Mouse (Mus musculus): Measurements from ENCODE around the gene Wdr89. TPM values are rescaled to one million over a fixed set of nuclear protein-coding genes. Genes with fewer than 3 reads are reported as not detected.

Wdr89 gene
- total and polyA plus RNA-seq, 3 experiments = 10.2 to 33.0 (median 27.6) TPM

- H3K36me3 ChIP-seq (replicated peaks in 1 of 2; ENCODE audit: control insufficient read depth in 1 of 2, insufficient read depth in 1 of 2, low read length in 1 of 2) = peaks cover 0 to 44% of the 10 kb centered on the region in 2 experiments
- no peak for TF ChIP-seq JUND (conservative IDR thresholded peaks at IDR 0.05; ENCODE audit: low read depth, low read length)
- no peak for TF ChIP-seq MXI1 (IDR thresholded peaks at IDR 0.05; ENCODE audit: low read depth, low read length)
- TF ChIP-seq MAX (IDR thresholded peaks at IDR 0.05; ENCODE audit: low read length) = no peak
- no peak for TF ChIP-seq JUN (IDR thresholded peaks at IDR 0.05; ENCODE audit: insufficient read depth, low read depth, low read length)
- TF ChIP-seq ZNF384 (IDR thresholded peaks at IDR 0.05; ENCODE audit: low read depth, low read length) = no peak
- H3K4me3 ChIP-seq (replicated peaks in 1 of 3; ENCODE audit: low read depth in 2 of 3, low read length in 2 of 3, poor library complexity in 1 of 3) = peak overlapping the region; percentile 76 to 95 (median 79)
- DNase-seq (ENCODE audit: extremely low read depth) = no peak
- no peaks in the 10 kb centered on the region for H3K9me3 ChIP-seq (replicated peaks; ENCODE audit: low read length)
- H3K4me2 ChIP-seq (ENCODE audit: insufficient read depth, low read depth, poor library complexity, severe bottlenecking) = peak overlapping the region; percentile 66
- peak overlapping the region; percentile 96 for H3K9ac ChIP-seq (ENCODE audit: insufficient read depth, low read depth)
- H3K79me2 ChIP-seq (replicated peaks; ENCODE audit: control insufficient read depth, extremely low read depth, insufficient read depth, poor library complexity, severe bottlenecking) = peaks cover 22% of the 10 kb centered on the region
- no peak overlapping the region for H3K27ac ChIP-seq (ENCODE audit: insufficient read depth, low read depth)
- dilution Hi-C loops (cut with MboI; ENCODE audit: extremely low pct_ligation_motif_present, extremely low pct_unique_long_range_greater_than_20kb, low sequenced_read_pairs) (no loop called here), in situ Hi-C loops (cut with MboI; ENCODE audit: low pct_ligation_motif_present, low pct_unique_long_range_greater_than_20kb, low sequenced_read_pairs) (no loop called here)
- no peaks in the 10 kb centered on the region for H3K27me3 ChIP-seq (replicated peaks)
- H3K4me1 ChIP-seq (ENCODE audit: control insufficient read depth in 1 of 2, insufficient read depth in 2 of 2) = peaks cover 5 to 44% of the 10 kb centered on the region in 2 experiments
Measured at GRCm38 (mm10) chr12:75670611-75671010, 1.3 kb upstream of the Wdr89 start.

- TF ChIP-seq CTCF (conservative IDR thresholded peaks at IDR 0.05 in 1 of 2, IDR thresholded peaks at IDR 0.05 in 1 of 2; ENCODE audit: low read depth in 2 of 2, low read length in 2 of 2) (no peak), ZKSCAN1 (IDR thresholded peaks at IDR 0.05; ENCODE audit: borderline replicate concordance, low read depth, low read length) (no peak), EP300 (IDR thresholded peaks at IDR 0.05; ENCODE audit: low read length) (no peak), NELFE (IDR thresholded peaks at IDR 0.05; ENCODE audit: low read depth, low read length) (no peak), MYC (IDR thresholded peaks at IDR 0.05; ENCODE audit: low read depth, low read length) (no peak), POLR2A (IDR thresholded peaks at IDR 0.05; ENCODE audit: low read depth, low read length) (no peak), ZC3H11A (IDR thresholded peaks at IDR 0.05; ENCODE audit: low read depth, low read length) (no peak), RCOR1 (conservative IDR thresholded peaks at IDR 0.05; ENCODE audit: low read depth, low read length) (no peak), MEF2A (IDR thresholded peaks at IDR 0.05; ENCODE audit: borderline replicate concordance, low read depth, low read length) (no peak), TBP (conservative IDR thresholded peaks at IDR 0.05; ENCODE audit: low read depth, low read length) (no peak), TCF12 (IDR thresholded peaks at IDR 0.05; ENCODE audit: low read depth, low read length) (no peak), HCFC1 (IDR thresholded peaks at IDR 0.05; ENCODE audit: low read depth, low read length) (no peak), RAD21 (IDR thresholded peaks at IDR 0.05; ENCODE audit: low read depth, low read length) (no peak), CHD2 (IDR thresholded peaks at IDR 0.05; ENCODE audit: low read length) (no peak), CHD1 (IDR thresholded peaks at IDR 0.05; ENCODE audit: low read depth, low read length) (no peak), MXI1 (IDR thresholded peaks at IDR 0.05; ENCODE audit: low read depth, low read length) (no peak), MAZ (IDR thresholded peaks at IDR 0.05; ENCODE audit: low read depth, low read length) (no peak), ETS1 (conservative IDR thresholded peaks at IDR 0.05; ENCODE audit: low read depth, low read length) (no peak), JUN (IDR thresholded peaks at IDR 0.05; ENCODE audit: insufficient read depth, low read depth, low read length) (no peak)
- Histone ChIP-seq H3K36me3 (replicated peaks in 1 of 2; ENCODE audit: control insufficient read depth in 1 of 2, insufficient read depth in 1 of 2, low read length in 1 of 2) (peaks cover 0 to 35% of the 10 kb centered on the region in 2 experiments), H3K4me3 (replicated peaks in 1 of 3; ENCODE audit: low read depth in 2 of 3, low read length in 2 of 3, poor library complexity in 1 of 3) (peak overlapping the region; percentile 76 to 90 (median 84)), H3K9ac (ENCODE audit: insufficient read depth, low read depth) (peak overlapping the region; percentile 52), H3K27me3 (replicated peaks) (no peaks in the 10 kb centered on the region), H3K4me2 (ENCODE audit: insufficient read depth, low read depth, poor library complexity, severe bottlenecking) (peak overlapping the region; percentile 45; the same call in 1 of the 2 replicates), H3K79me2 (replicated peaks; ENCODE audit: control insufficient read depth, extremely low read depth, insufficient read depth, poor library complexity, severe bottlenecking) (peaks cover 25% of the 10 kb centered on the region), H3K27ac (ENCODE audit: insufficient read depth, low read depth) (peak overlapping the region; percentile 35; the same call in 1 of the 2 replicates), H3K4me1 (ENCODE audit: control insufficient read depth in 1 of 2, insufficient read depth in 2 of 2) (peaks cover 5 to 44% of the 10 kb centered on the region in 2 experiments), H3K9me3 (replicated peaks; ENCODE audit: low read length) (no peaks in the 10 kb centered on the region)
- in situ Hi-C loops (cut with MboI; ENCODE audit: low pct_ligation_motif_present, low pct_unique_long_range_greater_than_20kb, low sequenced_read_pairs) = no loop called here
- dilution Hi-C loops (cut with MboI; ENCODE audit: extremely low pct_ligation_motif_present, extremely low pct_unique_long_range_greater_than_20kb, low sequenced_read_pairs) = no loop called here
- DNase-seq (ENCODE audit: extremely low read depth) = no peak
Measured at GRCm38 (mm10) chr12:75668916-75669257, 450 bp downstream of the Wdr89 start.

Data from CH12.LX (cell line).